Mouse (Mus musculus): ENCODE measurements around the gene Tmf1.

Tmf1 gene

DNA sequence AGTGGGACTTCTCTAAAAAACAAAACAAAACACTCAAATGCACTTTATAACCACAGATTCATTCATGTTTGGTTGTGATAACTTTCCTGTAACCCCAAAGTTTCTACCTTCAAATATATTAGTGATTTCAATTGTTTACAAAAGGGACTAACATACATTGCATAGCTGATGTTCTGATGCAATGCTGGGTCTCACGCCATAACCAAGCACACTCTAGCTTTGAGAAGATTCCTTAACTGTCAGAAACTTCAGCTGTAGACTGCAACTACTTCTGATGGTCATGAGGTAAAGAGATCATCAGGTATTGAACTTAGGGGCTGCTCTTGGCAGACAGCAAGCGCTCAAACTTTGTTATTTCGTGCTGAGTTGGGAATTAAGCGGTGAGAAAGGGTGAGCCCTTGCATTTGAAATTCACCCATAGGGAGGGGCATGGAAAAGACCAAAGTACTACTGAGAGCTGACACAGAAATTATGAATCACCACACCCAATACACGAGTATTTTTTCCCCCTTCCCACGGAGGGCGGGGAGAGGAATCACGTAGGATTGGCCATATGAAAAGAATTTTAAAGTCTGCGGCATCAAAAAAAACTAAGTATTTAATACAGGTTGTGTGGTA lies 25.4 kb upstream of the Tmf1 start:
- no peak for DNase-seq (ENCODE audit: low spot score in 2 of 2)

DNA sequence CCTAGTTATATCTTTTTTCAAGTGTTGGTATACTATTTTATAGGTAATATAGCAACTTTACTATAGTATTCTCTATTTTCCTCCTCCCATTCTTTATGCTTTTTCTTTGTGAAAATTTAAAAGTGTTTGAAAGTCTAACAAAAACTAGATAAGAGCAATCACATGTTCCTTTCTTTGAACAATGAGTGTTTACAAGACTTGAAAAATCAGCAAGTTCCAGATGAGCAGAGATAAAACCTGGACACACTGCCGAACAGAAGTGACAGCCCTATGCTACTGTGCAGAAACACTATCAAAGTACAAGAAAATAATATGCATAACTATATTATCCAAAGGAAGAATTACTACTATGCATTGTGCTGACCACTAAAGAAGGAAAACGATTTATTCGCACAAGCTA lies 23.6 kb upstream of the Tmf1 start:
- no peak for DNase-seq (ENCODE audit: low spot score in 2 of 2)

DNA sequence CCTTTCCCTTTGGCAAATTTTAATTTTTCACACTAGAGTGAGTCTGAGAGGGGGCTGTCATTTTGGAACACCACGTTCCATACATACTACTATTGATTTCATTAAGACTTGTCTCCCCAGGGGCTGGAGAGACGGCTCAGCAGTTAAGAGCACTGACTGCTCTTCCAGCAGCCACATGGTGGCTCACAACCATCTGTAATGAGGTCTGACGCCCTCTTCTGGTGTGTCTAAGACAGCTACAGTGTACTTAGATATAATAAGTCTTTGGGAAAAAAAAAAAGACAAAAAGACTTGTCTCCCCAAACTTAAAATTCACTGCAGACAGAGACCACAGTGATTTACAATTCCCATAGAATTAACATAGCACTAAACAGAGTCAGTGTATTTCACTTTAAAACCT lies 21.5 kb upstream of the Tmf1 start:
- no peak for DNase-seq (ENCODE audit: low spot score in 2 of 2)

GRCm38 (mm10) chr6:97179367-97179828 lies 476 bp upstream of the Tmf1 start:
- DNase-seq (ENCODE audit: low spot score in 2 of 2) = peak; percentile 58 to 68

DNA sequence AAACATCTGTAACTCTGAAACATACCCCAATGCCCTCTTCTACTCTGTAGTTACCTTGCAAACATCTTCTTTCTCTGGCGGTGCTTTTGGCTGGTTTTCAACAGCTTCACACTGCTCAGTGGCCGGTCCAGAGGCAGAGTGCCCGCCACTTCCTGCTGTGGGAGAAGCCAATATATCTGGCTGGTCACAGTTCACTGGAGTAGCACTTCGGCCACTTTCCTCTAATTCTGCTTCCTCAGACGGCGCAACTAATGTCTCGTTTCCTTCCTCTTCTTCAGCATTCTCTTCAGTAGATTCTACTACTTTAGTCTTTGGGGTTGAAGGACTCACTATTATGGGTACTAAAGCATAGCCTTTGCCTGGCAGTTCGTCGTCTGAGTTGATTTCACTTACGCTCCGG lies 3.2 kb downstream of the Tmf1 start:
- DNase-seq (ENCODE audit: low spot score in 2 of 2) = peak; percentile 31 to 33

GRCm38 (mm10) chr6:97150156-97150555 lies 28.8 kb downstream of the Tmf1 start:
- no peak for DNase-seq (ENCODE audit: low spot score in 2 of 2)

DNA sequence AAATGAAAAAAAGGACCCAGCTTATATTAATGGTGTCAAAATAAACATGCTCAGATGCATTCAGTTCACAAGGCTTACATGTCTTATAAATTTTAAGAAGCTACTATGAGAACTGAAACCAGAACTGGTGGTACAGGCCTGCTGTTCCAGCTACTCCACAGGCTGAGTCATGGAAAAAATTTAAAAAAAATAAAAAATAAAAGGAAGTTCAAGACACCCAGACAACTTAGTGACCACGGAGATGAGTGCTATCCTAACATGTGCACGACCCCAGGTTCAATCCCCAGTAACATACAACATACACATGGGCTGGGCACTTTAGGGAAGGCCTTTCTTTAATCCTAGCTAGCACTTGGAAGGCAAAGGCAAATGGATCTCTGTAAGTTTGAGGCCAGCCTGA lies 29.2 kb downstream of the Tmf1 start:
- no peak for DNase-seq (ENCODE audit: low spot score in 2 of 2)

DNA sequence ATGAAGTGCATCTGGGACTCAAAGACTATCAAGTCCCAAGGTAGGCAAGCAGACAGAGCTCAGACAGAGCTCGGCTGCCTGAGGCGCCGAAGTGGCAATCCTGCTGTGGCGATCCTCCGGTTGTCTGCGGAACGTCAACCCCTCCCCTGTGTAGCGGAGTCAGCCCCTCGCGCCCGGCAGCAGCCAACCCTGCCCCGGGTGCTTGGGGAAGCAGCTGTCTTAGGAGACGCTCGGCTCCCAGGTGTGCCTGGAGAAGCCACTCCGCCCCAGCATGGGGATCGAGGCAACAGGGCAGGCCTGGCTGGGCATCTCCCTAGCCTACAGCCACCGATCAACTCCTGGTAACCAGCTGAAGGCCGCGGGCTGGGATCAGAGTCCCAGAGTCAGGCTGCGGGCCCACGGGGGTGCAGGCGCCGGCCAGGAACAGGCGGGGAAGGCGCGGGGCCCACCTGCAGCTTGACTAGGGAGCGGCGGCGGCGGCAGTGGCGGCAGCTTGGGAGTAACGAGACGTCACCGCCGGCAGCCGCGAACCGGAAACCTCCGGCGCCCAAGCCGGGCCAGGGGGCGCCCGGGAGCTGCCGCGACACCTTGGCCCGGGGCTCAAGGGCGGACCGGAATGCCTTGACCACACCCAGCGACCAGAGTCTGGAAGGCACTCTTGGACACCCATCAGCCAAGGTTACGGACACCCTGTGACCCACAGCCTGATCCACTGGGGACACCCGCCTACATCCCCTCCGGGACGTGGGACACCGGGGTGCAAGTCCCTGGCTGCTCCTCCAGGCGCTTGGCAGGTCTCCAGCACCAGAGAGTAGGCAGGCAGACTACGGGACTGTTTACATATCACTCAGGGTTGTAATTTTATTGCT lies 30.3 kb downstream of the Tmf1 start, which contains the start of gene Eogt:
TSS of gene Eogt (minus strand) at position 800 of the 869 bp plus-strand sequence.
- peak; percentile 76 to 77 for DNase-seq (ENCODE audit: low spot score in 2 of 2)

DNA sequence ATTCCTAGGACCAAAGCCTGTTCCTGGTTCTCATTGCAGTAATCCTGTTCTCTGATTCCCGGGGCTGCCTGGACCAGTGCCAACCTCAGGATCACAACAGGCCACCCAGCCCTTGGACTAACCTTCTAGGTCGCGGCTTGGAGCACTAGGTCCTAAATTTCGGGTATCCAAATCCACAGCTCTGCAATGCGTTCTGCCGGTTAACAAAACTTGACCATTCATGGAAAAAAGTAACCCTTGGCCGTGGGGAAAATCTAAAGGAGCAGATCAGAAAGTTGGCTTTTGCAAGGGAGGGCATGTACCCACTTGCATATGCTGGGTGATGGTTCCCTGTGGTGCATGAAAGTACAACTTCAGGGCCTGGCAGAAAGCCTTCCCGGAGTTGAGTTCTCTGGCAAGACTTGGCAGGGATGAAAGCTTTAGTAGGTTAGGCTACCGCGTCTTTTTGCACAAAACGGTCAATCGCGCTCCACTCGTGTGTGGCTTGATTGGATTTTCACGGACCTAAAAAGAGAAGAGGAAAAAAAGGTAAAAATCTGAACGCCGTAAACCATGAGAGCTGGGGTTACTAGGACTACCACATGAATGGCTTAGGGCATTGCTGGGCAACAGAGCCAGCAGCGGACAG lies 31.1 kb downstream of the Tmf1 start:
- DNase-seq (ENCODE audit: low spot score in 2 of 2) = no peak

- DNase-seq (ENCODE audit: low spot score in 2 of 2) = no peak
Observed at GRCm38 (mm10) chr6:97145156-97145555, 33.8 kb downstream of the Tmf1 start.

DNA sequence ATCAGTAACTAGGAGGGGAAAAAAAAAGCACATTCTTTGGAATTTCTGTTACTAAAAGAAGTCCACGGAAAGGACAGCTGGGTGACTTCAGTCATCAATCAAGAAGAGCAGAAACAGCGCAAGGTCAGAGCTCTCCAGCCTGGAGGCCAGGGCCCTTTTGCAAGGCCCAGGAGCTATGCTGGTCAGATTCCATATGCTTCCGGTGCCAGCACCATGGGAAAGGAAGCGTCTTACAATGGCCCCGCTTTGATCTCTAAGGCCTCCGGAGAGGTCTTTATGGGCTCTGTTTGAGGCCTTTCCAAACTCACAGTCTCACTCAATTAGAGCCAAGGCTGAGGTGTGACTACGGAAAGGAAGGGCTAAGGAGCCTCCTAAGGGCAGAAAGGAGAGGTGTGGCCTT lies 34.6 kb downstream of the Tmf1 start:
- DNase-seq (ENCODE audit: low spot score in 2 of 2) = peak in 1 of 2 experiments; percentile 4

- no peak for DNase-seq (ENCODE audit: low spot score in 2 of 2)
Observed at GRCm38 (mm10) chr6:97142611-97143010, 36.3 kb downstream of the Tmf1 start.

DNA sequence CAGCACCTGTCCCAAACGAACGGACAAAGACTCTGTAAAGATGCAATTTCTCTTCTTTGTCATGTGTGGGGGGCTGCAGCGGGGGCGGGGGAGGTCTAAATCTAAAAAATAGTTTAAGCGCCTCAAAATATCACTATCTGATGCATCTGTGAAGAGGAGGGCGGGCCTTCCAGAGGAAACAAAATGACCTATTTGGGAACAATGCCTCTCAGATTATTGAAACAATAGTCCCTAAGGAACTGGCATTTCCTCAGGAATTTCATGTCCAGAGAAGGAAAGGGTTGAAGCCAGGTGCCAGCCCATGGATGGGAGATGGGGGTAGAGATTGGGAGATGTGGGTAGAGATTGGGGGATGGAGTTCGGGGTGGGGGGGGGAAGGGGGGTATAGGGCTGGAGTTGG lies 37.1 kb downstream of the Tmf1 start:
- no peak for DNase-seq (ENCODE audit: low spot score in 2 of 2)

DNA sequence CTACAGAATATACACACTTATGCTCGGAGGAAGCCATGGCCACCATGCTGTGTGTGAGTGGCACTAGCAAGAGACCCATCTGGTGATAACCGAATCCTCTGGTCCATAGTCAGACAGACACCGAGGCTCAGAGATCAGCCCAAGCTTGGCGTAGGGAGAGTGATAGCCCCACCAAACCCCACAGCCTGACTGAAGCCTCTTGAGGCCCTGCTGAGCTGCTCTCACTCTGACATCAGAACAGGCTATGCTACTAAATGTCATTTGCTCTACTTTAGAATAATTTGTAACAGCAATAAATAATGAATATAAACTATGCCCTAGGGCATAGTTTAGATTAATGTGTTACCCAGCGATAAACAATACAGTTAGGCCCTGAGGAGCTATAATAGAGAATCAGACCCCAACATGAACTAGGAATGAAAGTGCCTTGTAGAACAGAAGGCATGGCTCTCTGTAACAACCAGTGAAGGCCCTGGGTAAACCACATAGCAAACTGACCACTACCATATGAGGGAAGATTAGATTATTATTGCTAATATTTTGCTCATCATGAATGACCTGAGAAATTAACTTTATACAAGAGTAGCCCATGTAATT lies 46.1 kb downstream of the Tmf1 start:
- DNase-seq (ENCODE audit: low spot score in 2 of 2) = no peak

DNA sequence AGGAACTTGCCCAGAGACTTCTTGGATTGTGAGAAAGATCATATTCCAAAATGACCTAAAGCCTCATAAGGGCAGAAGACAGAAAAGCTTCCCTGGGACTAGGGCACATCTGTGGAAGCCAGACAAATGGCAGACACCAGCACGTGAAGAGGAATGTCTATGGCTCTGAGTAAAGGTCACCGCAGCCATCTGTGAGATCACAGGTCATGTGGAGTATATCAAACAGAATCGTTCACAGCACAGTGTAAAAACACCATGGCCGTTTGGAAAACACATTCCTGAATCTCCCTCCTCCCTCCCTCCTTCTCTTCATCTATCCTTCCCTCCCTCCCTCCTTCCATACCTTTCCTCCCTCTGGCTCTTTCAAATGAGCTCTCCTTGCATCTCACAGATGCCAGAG lies 47.1 kb downstream of the Tmf1 start:
- no peak for DNase-seq (ENCODE audit: low spot score in 2 of 2)

DNA sequence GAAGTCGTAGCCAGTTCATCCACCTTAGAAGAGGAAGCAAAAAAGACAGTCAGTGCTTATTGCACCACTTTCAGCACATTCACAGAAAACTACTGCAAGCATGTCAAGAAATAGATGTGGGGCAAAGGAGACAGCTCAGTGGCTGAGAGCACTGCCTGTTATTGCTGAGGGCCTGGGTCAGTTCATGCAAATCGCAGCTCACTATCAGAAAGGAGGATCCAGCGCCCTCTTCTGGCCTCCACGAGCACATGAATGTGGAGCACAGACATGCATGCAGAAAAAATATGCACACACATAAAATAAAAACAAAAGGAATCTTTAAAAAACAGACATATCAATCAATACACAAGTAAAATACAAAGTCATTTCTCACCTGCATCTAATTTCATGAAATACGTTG lies 47.9 kb downstream of the Tmf1 start:
- DNase-seq (ENCODE audit: low spot score in 2 of 2) = no peak

- DNase-seq (ENCODE audit: low spot score in 2 of 2) = no peak
Observed at GRCm38 (mm10) chr6:97124336-97125010, 54.4 kb downstream of the Tmf1 start.

- no peak for DNase-seq (ENCODE audit: low spot score in 2 of 2)
Observed at GRCm38 (mm10) chr6:97120922-97121321, 58.0 kb downstream of the Tmf1 start.

GRCm38 (mm10) chr6:97118327-97118726 lies 60.6 kb downstream of the Tmf1 start:
- no peak for DNase-seq (ENCODE audit: low spot score in 2 of 2)

- DNase-seq (ENCODE audit: low spot score in 2 of 2) = no peak
Observed at GRCm38 (mm10) chr6:97116896-97117295, 62.0 kb downstream of the Tmf1 start.

DNA sequence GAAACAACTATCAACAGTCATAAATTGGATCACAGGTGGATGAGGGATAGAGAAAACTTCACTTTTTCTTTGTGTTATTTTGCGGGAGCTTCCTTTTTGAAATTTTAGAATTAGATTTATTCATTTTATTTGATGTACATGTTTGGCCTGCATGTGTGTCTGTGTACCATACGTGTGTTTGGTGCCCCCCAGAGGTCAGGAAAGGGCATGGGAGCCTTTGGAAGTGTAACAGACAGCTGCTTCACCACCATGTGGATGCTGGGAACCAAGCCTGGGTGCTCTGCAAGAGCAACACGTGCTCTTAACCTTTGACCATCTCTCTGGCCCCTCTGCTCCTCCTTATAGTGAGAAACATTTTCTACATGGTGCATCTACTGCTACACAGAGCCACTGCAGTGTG lies 64.1 kb downstream of the Tmf1 start:
- no peak for DNase-seq (ENCODE audit: low spot score in 2 of 2)

DNA sequence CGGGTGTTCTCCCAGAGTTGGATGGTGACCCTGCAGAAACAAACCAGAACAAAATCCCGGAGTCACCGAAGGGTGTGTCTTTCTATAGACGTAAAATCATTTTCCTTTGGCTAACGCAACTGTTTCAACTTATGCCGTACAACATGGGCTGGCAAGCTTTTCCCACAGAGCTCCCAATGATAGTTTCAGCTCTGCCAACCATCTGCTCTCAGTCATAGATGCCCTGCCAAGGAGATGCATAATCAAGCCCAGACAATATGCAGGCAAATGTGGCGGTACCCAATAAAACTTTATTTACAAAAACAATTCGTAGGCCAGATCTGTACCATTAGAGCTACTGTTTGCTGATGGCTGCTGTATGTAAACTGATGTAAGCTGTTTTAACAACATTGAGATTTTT lies 66.7 kb downstream of the Tmf1 start:
- no peak for DNase-seq (ENCODE audit: low spot score in 2 of 2)

All from spleen, postnatal 36 days (tissue).